Mouse (Mus musculus) liver, embryonic 11.5 days (tissue): ENCODE measurements at regions not wholly inside any gene's neighbourhood (a gene's known extent, or its start where the extent isn't known, plus 50 kb on each side); places are given as distances from the start of the nearest gene placed in this dataset.

Experiments used
- ATAC-seq: fragments of 200-750 bp; cut with Nextera tagmentation; replicated peaks from 2 replicates; pipeline ENCODE4 v1.8.0; 2017; ENCODE audit warnings: moderate number of reproducible peaks, mild to moderate bottlenecking, moderate TSS enrichment, moderate library complexity; ENCODE audit not compliant: low FRiP score
- DNase-seq: peaks from one replicate; pipeline ENCODE4 v3.0.0-alpha.2; 2017; ENCODE audit warnings: low spot score
- H3K27ac ChIP-seq: fragments of 300-500 bp; sonication (generic); 2 replicates; pipeline ENCODE4 v1.5.1; 2014; ENCODE audit warnings: mild to moderate bottlenecking, low read depth, low read length, control low read depth
- H3K27me3 ChIP-seq: fragments of 300-500 bp; sonication (generic); replicated peaks from 2 replicates; pipeline ENCODE4 v1.6.1; 2014; ENCODE audit warnings: low read length, mixed read lengths; ENCODE audit not compliant: control insufficient read depth, insufficient read depth
- H3K36me3 ChIP-seq: fragments of 300-500 bp; sonication (generic); 2 replicates; pipeline ENCODE4 v1.6.1; 2014; ENCODE audit warnings: mild to moderate bottlenecking, low read length, moderate library complexity, mixed read lengths; ENCODE audit not compliant: control insufficient read depth, insufficient read depth
- H3K4me1 ChIP-seq: fragments of 300-500 bp; sonication (generic); replicated peaks from 2 replicates; pipeline ENCODE4 v1.6.1; 2014; ENCODE audit warnings: low read length, mixed read lengths; ENCODE audit not compliant: control insufficient read depth, insufficient read depth
- H3K4me2 ChIP-seq: fragments of 300-500 bp; sonication (generic); 2 replicates; pipeline ENCODE4 v1.6.1; 2014; ENCODE audit warnings: mild to moderate bottlenecking, control low read depth, moderate library complexity
- H3K4me3 ChIP-seq: fragments of 300-500 bp; sonication (generic); 2 replicates; pipeline ENCODE4 v1.5.1; 2014; ENCODE audit warnings: low read depth, low read length, control low read depth
- H3K9ac ChIP-seq: fragments of 300-500 bp; sonication (generic); 2 replicates; pipeline ENCODE4 v1.6.1; 2014; ENCODE audit warnings: low read depth, low read length, control low read depth
- H3K9me3 ChIP-seq: fragments of 300-500 bp; sonication (generic); 2 replicates; pipeline ENCODE4 v1.6.1; 2016; ENCODE audit warnings: low read length, inconsistent platforms, mixed read lengths; ENCODE audit not compliant: control insufficient read depth
- WGBS: fragments of 180-500 bp; shearing (Covaris S2); extraction: QIAGEN DNeasy Blood & Tissue Kit; methylation state at CpG from one replicate; pipeline ENCODE4 v1.1.7; 2014; 5-methylcytosine and 5-hydroxymethylcytosine counted together

DNA sequence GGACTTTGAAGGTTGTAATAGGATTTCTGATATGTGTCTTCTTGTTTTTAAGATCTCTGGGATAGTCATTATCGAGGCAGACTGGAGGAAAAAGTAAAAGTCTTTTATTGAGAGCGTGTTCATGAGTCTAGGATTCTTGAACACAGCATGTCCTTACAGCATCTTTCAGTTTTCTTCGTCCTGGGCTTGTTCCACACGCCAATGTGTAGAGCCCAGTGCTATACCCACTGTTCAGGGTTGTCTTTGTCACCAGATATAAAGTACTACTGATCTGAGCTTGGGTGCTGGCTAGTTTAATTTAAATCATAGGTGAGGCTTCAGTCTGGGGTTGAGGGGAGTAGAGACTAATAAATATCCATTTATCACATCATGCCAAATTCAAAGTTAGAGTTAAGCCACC is 65.5 kb upstream of the Otx2 start:
- Histone ChIP-seq H3K9me3 (no peaks in the 10 kb centered on the region), H3K9ac (no peak overlapping the region), H3K4me3 (no peak overlapping the region), H3K27me3 (no peaks in the 10 kb centered on the region), H3K4me2 (no peak overlapping the region), H3K27ac (no peak overlapping the region), H3K4me1 (no peaks in the 10 kb centered on the region), H3K36me3 (no peaks in the 10 kb centered on the region)
- 76% methylated on average over 4 of the region's 4 CpGs for WGBS
- no peak for DNase-seq
- no peak for ATAC-seq

DNA sequence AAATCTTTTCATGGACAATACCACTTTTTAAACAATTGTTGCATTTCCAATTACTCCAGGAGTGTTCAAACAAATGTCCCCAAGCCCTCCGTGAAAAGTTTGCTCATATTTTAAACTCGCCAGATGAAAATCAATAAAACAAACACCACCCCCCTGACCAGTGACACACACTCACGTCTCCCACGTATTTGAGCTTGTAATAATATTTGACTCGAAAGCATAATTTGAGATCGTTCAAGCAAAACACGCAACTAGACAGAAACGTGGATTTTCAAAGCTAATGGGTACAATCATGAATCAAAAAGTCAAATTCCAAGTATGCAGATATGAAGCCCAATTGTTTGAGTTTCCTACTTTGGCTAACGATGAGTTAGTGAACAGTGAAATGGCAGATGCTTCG is 65.0 kb upstream of the Otx2 start:
- Histone ChIP-seq H3K27ac (no peak overlapping the region), H3K36me3 (no peaks in the 10 kb centered on the region), H3K9me3 (no peaks in the 10 kb centered on the region), H3K4me1 (no peaks in the 10 kb centered on the region), H3K27me3 (no peaks in the 10 kb centered on the region), H3K4me2 (no peak overlapping the region), H3K4me3 (no peak overlapping the region), H3K9ac (no peak overlapping the region)
- 75% methylated on average over 10 of the region's 10 CpGs for WGBS
- ATAC-seq (no peak), DNase-seq (no peak)

DNA sequence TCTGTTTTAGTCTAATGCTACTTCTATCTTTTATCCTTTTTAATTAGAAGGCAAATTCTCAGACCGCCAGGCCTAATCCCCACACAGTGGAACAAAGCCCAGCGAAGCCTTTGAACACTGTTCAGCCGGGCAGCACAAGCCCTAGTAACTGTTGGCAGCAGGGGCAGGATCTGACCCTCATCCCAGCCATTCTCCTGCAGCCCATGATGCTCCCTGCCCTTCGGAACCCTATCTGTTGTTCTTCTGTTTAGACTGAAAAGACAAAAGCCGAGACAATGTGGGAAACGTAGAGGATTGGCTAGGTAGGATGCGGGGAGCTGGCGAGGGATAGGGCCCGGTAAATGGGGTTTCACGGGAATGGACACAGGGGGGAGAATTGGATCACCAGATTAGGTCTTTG is 64.6 kb upstream of the Otx2 start:
- H3K9me3 ChIP-seq, result no peaks in the 10 kb centered on the region
- 80% methylated on average over 10 of the region's 10 CpGs for WGBS
- ATAC-seq, result no peak
- no peak for DNase-seq
- H3K4me2 ChIP-seq, result no peak overlapping the region
- no peak overlapping the region for H3K4me3 ChIP-seq
- no peaks in the 10 kb centered on the region for H3K36me3 ChIP-seq
- H3K9ac ChIP-seq, result no peak overlapping the region
- H3K4me1 ChIP-seq, result no peaks in the 10 kb centered on the region
- H3K27me3 ChIP-seq, result no peaks in the 10 kb centered on the region
- no peak overlapping the region for H3K27ac ChIP-seq

DNA sequence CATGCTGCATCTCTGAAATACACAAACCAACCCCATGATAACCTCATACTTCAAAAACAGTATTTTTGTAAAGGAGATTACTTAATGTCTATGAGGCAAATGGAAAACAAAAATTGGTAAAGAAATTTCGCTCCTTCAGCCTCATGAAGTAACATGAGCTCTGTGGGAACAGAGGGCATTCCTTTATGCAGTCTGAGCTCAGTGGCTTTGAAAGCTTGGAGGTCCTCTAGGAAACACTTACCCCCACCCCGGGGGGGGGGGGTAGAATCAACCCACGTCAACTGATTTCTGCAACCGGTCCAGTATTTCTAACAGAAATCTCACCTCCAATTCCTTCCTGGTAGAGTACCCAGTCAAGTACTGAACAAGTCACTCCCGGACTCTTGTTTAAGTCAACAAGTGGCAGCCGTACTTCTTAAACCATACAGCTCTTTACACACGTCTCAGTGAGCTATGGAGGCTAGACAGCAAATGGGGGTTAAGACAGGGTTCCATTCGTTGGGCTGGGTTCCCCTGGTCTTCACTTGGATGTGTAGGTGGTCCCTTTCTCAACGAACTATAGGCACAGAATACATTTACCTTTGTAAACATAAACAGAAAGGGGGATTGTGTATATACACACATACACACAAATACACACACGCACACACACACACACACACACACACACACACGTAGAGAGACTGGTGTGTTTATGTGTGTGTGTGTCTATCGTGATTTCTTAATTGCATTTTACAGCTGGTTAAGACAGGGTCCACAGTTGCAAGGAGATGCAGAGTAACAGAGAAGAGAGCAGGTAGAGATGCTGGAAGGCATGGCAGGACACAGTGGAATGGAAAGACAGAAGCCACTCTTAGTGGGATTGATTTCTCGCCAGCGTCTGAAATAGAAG is 63.6 kb upstream of the Otx2 start:
- ATAC-seq, result no peak
- H3K9me3 ChIP-seq, result no peaks in the 10 kb centered on the region
- DNase-seq, result no peak
- no peaks in the 10 kb centered on the region for H3K27me3 ChIP-seq
- no peaks in the 10 kb centered on the region for H3K4me1 ChIP-seq
- no peak overlapping the region for H3K9ac ChIP-seq
- no peak overlapping the region for H3K4me2 ChIP-seq
- H3K27ac ChIP-seq, result no peak overlapping the region
- WGBS, result 69% methylated on average over 14 of the region's 14 CpGs
- H3K4me3 ChIP-seq, result no peak overlapping the region
- no peaks in the 10 kb centered on the region for H3K36me3 ChIP-seq

DNA sequence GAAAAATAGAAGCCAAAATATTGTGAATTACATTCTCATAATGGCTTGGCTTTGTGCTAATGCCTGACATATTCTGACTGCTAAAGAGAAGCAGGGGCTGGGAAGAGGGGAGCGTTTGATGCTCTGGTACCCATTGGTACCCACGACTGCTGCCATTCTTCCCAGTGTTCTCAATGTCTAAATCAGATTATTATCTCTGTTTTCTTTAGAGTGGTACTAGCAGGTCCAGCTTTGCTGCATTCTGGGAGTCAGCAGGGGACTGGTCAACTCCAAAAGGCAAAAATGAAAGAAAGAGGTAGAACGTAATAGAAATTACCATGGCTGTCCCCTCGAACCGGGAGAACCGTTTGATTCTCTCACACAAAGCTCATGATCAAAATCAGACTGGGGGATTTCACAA is 62.6 kb upstream of the Otx2 start:
- no peak overlapping the region for H3K27ac ChIP-seq
- H3K4me1 ChIP-seq, result no peaks in the 10 kb centered on the region
- H3K27me3 ChIP-seq, result no peaks in the 10 kb centered on the region
- ATAC-seq, result no peak
- no peak overlapping the region for H3K4me3 ChIP-seq
- H3K4me2 ChIP-seq, result no peak overlapping the region
- 82% methylated on average over 6 of the region's 6 CpGs for WGBS
- DNase-seq, result no peak
- H3K36me3 ChIP-seq, result no peaks in the 10 kb centered on the region
- H3K9ac ChIP-seq, result no peak overlapping the region
- no peaks in the 10 kb centered on the region for H3K9me3 ChIP-seq

DNA sequence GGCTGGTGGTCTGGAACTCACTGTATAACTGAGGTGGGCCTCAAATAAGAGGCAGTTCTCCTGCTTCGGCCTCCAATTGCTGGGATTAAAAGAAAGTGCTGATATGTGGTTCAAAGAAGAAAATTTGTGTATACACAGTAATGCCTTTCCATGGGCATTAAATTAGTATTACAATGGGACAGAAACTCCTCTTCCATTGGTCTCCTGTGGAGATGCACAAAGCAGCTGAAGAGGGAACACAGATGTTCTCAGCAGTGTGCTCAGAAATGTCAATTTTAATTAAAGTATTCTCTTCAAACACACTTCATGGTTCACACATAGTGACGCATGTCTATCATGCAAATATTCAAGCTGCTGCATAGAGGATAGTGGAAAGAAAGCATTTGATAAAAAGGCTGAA is 56.4 kb upstream of the Otx2 start:
- Histone ChIP-seq H3K27me3 (no peaks in the 10 kb centered on the region), H3K9ac (no peak overlapping the region), H3K27ac (no peak overlapping the region), H3K4me3 (no peak overlapping the region), H3K36me3 (no peaks in the 10 kb centered on the region), H3K4me2 (no peak overlapping the region), H3K4me1 (no peaks in the 10 kb centered on the region), H3K9me3 (no peaks in the 10 kb centered on the region)
- 79% methylated on average over 2 of the region's 2 CpGs for WGBS
- ATAC-seq, result no peak
- DNase-seq, result no peak
